Mouse (Mus musculus): ENCODE data around the gene Rora.

GRCm38 (mm10) chr9:68956938-68957573, 303.5 kb downstream of the Rora start:
- TF ChIP-seq CTCF (conservative IDR thresholded peaks at IDR 0.05; ENCODE audit: low read length) = peak; percentile 14; the same call in 1 of the 2 replicates
- TF ChIP-seq NANOG (IDR thresholded peaks at IDR 0.05; ENCODE audit: borderline replicate concordance, low read length) = no peak
- no peak for TF ChIP-seq POU5F1 (IDR thresholded peaks at IDR 0.05; ENCODE audit: borderline replicate concordance, low read length)

Data from E14TG2a.4 (cell line).